Mouse (Mus musculus) neural tube, embryonic 13.5 days (tissue): ENCODE results near the gene Camkmt. TPM values are rescaled to one million over a fixed set of nuclear protein-coding genes. Genes with fewer than 3 reads are reported as not detected.
A peak's percentile ranks its signal among the peaks of the same experiment; 100 is the strongest.

Experiments
- ATAC-seq: fragments of 200-750 bp; cut with Nextera tagmentation; 2 replicates; pipeline ENCODE4 v1.8.0; 2017; ENCODE audit warnings: low read depth, mild to moderate bottlenecking, moderate TSS enrichment, moderate library complexity
- H3K27ac ChIP-seq: fragments of 300-500 bp; sonication (generic); replicated peaks from 2 replicates; pipeline ENCODE4 v1.5.1; 2015; ENCODE audit warnings: moderate library complexity, mild to moderate bottlenecking, inconsistent platforms
- H3K27me3 ChIP-seq: fragments of 300-500 bp; sonication (generic); 2 replicates; pipeline ENCODE4 v1.6.1; 2015; ENCODE audit warnings: mild to moderate bottlenecking, inconsistent platforms
- H3K36me3 ChIP-seq: fragments of 300-500 bp; sonication (generic); 2 replicates; pipeline ENCODE4 v1.6.1; 2015; ENCODE audit warnings: mild to moderate bottlenecking, inconsistent platforms
- H3K4me1 ChIP-seq: fragments of 300-500 bp; sonication (generic); replicated peaks from 2 replicates; pipeline ENCODE4 v1.6.1; 2015; ENCODE audit warnings: inconsistent platforms
- H3K4me2 ChIP-seq: fragments of 300-500 bp; sonication (generic); 2 replicates; pipeline ENCODE4 v1.6.1; 2015; ENCODE audit warnings: inconsistent platforms, mild to moderate bottlenecking, moderate library complexity
- H3K4me3 ChIP-seq: fragments of 300-500 bp; sonication (generic); 2 replicates; pipeline ENCODE4 v1.5.1; 2015; ENCODE audit warnings: mild to moderate bottlenecking, inconsistent platforms
- H3K9ac ChIP-seq: fragments of 300-500 bp; sonication (generic); 2 replicates; pipeline ENCODE4 v1.6.1; 2015; ENCODE audit warnings: moderate library complexity, mild to moderate bottlenecking, inconsistent platforms
- H3K9me3 ChIP-seq: fragments of 300-500 bp; sonication (generic); 2 replicates; pipeline ENCODE4 v1.6.1; 2016; ENCODE audit warnings: inconsistent platforms
- WGBS: fragments of 180-500 bp; shearing (Covaris S2); methylation state at CpG from one replicate; pipeline ENCODE4 v1.1.7; 2015; 5-methylcytosine and 5-hydroxymethylcytosine counted together
- polyA plus RNA-seq: library from polyadenylated mRNA; unstranded; fragments of >200 nt; fragmentation: Nextera tagmentation; extraction: Ambion mirVana; gene quantifications from 2 replicates; pipeline ENCODE4 v1.2.1, GENCODE M21; 2015

The Camkmt gene
- polyA plus RNA-seq, 1 experiment from 2014 or later = 18.7 TPM

DNA sequence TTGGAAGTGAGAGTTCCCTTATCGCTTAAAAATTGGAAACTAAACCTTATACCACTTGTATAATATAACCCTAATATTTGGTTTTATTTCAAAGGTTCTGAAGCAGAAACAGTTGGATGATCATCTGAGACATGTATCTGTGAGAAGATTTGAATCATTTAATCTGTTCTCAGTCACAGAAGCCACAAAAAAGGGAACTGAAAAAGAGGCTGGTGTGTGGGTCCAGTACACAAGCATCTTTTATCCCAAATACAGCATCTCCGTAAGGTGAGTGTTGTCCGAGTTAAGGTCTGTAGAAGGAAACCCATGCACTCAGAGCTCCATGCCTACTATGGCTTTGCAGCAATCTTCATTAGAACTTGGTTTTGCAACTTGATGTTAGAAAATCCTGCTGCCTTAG is 6.0 kb downstream of the Camkmt start:
- no peak for ATAC-seq
- Histone ChIP-seq H3K4me2 (no peak overlapping the region), H3K9me3 (peaks cover 14% of the 10 kb centered on the region), H3K27ac (no peak overlapping the region), H3K9ac (no peak overlapping the region), H3K4me3 (no peak overlapping the region), H3K27me3 (no peaks in the 10 kb centered on the region), H3K36me3 (peaks cover 30% of the 10 kb centered on the region), H3K4me1 (peaks cover 2% of the 10 kb centered on the region)
- 90% methylated on average over 3 of the region's 3 CpGs for WGBS

DNA sequence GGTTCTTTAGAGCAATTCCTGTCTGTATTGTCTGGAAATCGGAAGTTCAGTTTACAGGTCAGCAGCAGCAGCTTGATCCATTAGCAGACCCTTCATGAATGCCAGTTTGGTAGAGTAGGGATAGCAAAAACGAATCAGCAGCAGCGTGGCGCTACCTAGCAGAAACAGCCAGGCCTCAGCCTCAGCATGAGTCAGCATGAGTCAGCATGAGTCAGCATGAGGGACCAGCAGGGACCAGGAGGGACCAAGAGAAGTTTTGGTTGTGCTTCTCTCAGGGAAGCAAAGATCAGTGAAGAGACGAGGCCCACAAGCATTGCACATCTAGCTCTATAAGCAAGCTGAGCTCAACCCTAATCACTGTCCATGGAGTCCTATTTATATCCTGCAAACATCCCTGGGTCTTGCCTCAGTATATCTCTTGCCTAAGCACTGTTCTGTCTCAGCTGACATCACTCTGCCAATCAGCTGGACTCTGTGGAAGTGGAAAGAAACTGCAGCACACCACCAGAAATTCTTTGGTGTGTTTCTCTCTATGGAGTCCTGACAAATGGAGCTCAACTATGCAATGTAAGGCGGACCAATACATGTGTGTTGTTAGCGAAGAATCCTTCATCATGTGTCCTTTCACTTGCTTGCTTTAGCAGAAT is 8.4 kb downstream of the Camkmt start:
- no peak overlapping the region for H3K27ac ChIP-seq
- H3K27me3 ChIP-seq = no peaks in the 10 kb centered on the region
- WGBS = 96% methylated on average over 7 of the region's 7 CpGs
- no peak for ATAC-seq
- peaks cover 14% of the 10 kb centered on the region for H3K9me3 ChIP-seq
- H3K36me3 ChIP-seq = peaks cover 30% of the 10 kb centered on the region
- no peak overlapping the region for H3K9ac ChIP-seq
- H3K4me3 ChIP-seq = no peak overlapping the region
- no peak overlapping the region for H3K4me2 ChIP-seq
- H3K4me1 ChIP-seq = no peaks in the 10 kb centered on the region

DNA sequence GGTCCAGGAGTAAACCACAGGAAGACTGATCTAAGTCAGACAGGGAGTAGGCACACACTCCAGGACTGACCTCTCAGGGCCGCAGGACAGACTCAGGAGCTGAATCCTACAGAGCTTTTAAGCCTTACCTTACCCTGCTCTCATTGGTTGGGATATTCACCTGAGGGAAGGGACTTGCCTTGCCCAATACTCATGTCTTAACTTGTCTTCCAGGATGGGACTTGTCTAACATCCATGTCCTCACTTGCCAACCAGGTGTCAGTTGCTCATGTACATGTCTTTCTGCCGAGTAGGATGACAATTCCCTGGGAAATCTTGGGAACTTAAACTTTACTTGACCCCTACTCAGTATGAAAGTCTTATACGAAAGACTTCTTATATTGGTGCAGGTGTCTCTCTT is 9.9 kb downstream of the Camkmt start:
- Histone ChIP-seq H3K4me3 (no peak overlapping the region), H3K27me3 (no peaks in the 10 kb centered on the region), H3K27ac (no peak overlapping the region), H3K36me3 (peaks cover 30% of the 10 kb centered on the region), H3K9me3 (peaks cover 14% of the 10 kb centered on the region), H3K4me2 (no peak overlapping the region), H3K4me1 (no peaks in the 10 kb centered on the region), H3K9ac (no peak overlapping the region)
- 87% methylated on average over 3 of the region's 3 CpGs for WGBS
- no peak for ATAC-seq

DNA sequence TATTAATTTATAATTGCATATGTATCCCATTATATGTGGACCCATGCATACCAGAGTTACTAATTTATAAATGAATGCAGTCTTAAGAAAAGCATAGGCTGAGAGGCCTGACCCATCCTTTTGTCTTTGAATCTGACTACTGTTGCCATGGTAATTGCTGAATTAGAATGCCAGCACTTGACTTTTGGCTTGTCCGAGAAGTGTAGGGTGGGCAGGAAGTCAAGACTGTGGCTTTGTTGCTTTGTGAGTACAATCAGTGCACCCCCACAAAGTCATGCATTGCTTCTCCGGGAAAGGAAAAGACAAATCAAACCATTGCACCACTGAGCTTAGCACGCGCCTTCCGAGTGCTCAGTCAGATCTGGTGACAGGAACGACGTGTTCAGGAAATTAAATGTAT is 11.4 kb downstream of the Camkmt start:
- H3K27me3 ChIP-seq = no peaks in the 10 kb centered on the region
- WGBS = 33% methylated on average over 7 of the region's 7 CpGs
- no peak overlapping the region for H3K4me3 ChIP-seq
- H3K27ac ChIP-seq = no peak overlapping the region
- H3K4me2 ChIP-seq = no peak overlapping the region
- ATAC-seq = no peak
- H3K36me3 ChIP-seq = peaks cover 30% of the 10 kb centered on the region
- peaks cover 14% of the 10 kb centered on the region for H3K9me3 ChIP-seq
- no peak overlapping the region for H3K9ac ChIP-seq
- H3K4me1 ChIP-seq = no peaks in the 10 kb centered on the region

DNA sequence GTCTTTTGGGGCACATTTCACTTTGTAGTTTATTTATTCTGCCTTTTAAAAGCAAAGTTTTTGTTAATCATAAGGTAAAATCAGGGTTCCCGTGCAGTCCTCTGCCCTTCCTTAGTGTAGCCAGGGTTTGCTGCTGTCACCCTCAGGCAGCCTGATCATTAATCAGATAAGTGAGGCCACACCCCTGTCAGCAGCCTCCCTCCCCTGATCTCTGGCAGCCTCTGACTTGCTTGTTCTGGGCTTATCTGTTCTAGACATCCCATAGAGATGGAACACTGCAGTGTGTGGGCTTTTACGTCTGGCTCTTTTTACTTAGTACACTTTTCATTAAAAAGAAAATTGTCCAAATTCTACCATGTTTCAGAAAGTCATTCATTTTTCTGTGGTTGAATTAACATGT is 13.0 kb downstream of the Camkmt start:
- ATAC-seq = no peak
- Histone ChIP-seq H3K4me1 (no peaks in the 10 kb centered on the region), H3K4me2 (no peak overlapping the region), H3K9ac (no peak overlapping the region), H3K27me3 (no peaks in the 10 kb centered on the region), H3K36me3 (peaks cover 16% of the 10 kb centered on the region), H3K9me3 (peaks cover 6% of the 10 kb centered on the region; the same call in 1 of the 2 replicates), H3K4me3 (no peak overlapping the region), H3K27ac (no peak overlapping the region)
- WGBS = 44% methylated on average over 2 of the region's 2 CpGs

DNA sequence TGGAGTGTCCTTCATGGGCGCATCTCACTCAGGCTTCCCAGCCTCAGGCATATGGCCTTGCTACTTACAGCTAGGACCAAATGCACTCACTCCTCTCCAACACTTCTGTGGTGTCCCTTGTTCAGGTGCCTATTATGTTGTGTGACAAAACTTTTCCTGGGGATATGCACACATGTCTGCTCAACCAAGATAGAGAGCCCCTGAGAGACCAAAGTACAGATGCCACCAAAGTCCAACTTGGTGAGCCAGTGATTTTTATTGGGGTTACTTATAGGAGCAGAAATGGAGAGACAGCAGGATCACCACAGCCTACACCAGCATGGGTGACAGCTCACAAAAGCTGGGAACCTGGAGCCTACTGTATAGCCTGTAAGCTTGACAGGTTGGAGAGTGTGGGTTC is 20.3 kb downstream of the Camkmt start:
- WGBS = 100% methylated on average over 1 of the region's 1 CpGs
- Histone ChIP-seq H3K9me3 (no peaks in the 10 kb centered on the region), H3K27me3 (no peaks in the 10 kb centered on the region), H3K4me2 (no peak overlapping the region), H3K9ac (no peak overlapping the region), H3K36me3 (no peaks in the 10 kb centered on the region), H3K4me3 (no peak overlapping the region), H3K4me1 (no peaks in the 10 kb centered on the region), H3K27ac (no peak overlapping the region)
- ATAC-seq = no peak

DNA sequence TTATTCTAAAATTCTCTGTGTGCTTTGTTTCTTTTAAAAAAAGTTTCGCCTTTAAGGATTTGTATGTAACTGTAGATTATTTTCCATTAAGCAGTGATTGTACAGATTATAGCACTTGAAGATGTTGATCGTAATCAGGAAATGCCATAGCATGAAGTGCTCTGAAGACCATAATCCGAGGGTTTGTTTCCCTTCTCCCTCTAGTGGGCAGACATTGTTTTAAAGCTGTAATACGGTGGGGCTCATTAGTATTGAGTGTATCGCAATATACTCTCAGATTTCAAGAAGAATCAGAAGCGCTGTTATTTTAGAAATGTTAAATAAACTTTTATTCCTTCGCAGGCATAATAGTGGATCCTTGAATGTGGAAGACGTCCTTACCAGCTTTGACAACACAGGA is 23.1 kb downstream of the Camkmt start:
- Histone ChIP-seq H3K4me1 (no peaks in the 10 kb centered on the region), H3K27ac (no peak overlapping the region), H3K27me3 (no peaks in the 10 kb centered on the region), H3K4me3 (no peak overlapping the region), H3K9me3 (no peaks in the 10 kb centered on the region), H3K36me3 (no peaks in the 10 kb centered on the region), H3K9ac (no peak overlapping the region), H3K4me2 (no peak overlapping the region)
- ATAC-seq = no peak
- 86% methylated on average over 8 of the region's 8 CpGs for WGBS

DNA sequence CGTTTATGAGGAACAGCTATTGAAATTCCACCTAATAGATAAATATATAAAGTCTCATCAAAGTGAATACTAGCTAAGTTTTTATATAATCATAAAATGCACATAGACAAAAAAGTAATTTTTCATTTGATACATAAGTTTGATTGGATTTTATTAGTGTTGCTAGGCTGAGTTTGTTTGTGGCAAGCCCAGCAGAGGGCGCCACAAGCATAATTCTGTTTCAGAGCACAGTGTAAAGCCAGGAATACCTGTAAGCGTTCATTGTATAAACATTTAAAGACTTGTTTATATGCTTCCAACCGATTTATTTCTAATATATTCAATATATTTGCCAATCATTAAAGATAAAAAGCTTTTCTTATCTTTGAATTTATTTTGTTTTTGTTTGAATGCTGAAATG is 26.3 kb downstream of the Camkmt start:
- no peaks in the 10 kb centered on the region for H3K27me3 ChIP-seq
- H3K9ac ChIP-seq = no peak overlapping the region
- no peak for ATAC-seq
- WGBS = 35% methylated on average over 4 of the region's 4 CpGs
- H3K27ac ChIP-seq = no peak overlapping the region
- H3K9me3 ChIP-seq = no peaks in the 10 kb centered on the region
- no peak overlapping the region for H3K4me3 ChIP-seq
- H3K36me3 ChIP-seq = no peaks in the 10 kb centered on the region
- no peak overlapping the region for H3K4me2 ChIP-seq
- H3K4me1 ChIP-seq = no peaks in the 10 kb centered on the region

DNA sequence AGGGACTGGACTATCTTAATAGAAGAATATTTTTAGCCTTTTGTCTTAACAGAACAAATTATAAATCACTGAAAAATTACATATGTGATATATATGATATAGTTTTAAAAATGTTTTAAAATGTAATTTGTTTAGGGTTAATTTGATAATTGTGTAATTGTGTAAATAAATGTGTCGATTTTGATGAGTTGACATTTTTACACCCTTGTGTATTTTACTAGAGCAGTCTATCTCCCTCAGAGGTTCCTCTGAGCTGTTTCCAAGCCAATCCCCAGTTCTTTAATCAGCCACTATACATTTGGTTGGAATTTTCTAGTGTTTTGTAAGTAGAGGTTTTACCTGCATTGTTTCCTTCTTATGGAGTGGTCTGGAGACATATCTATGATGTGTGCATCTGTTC is 48.0 kb downstream of the Camkmt start:
- no peak for ATAC-seq
- WGBS = 93% methylated on average over 1 of the region's 1 CpGs

DNA sequence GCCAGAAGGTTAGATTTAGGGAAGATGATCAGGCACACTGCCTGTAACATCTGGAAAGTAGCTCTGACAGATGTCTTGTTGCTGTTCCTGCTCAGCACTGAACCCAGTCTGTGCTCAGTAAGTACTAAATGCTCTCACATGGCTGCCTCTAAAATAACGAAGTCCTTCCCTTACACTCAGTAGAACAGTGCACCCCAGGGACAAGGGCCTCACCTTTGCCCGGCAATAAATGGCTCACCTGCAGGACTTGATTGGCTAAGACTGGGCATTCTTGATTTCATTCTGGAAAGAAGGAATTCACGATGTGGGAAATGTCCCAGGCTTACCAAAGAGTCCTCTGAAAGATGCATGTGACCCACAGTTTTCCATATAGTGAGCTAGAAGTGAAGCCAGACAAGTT is 51.3 kb downstream of the Camkmt start:
- Histone ChIP-seq H3K27me3 (no peaks in the 10 kb centered on the region), H3K9ac (no peak overlapping the region), H3K4me2 (no peak overlapping the region), H3K4me3 (no peak overlapping the region), H3K27ac (no peak overlapping the region), H3K4me1 (peaks cover 5% of the 10 kb centered on the region), H3K9me3 (no peaks in the 10 kb centered on the region), H3K36me3 (no peaks in the 10 kb centered on the region)
- 76% methylated on average over 3 of the region's 3 CpGs for WGBS
- ATAC-seq = no peak

More for the DNA sequence above, 48.0 kb downstream of the Camkmt start:
- no peaks in the 10 kb centered on the region for H3K9me3 ChIP-seq
- H3K27ac ChIP-seq = no peak overlapping the region
- H3K4me3 ChIP-seq = no peak overlapping the region
- H3K4me2 ChIP-seq = no peak overlapping the region
- H3K36me3 ChIP-seq = no peaks in the 10 kb centered on the region
- no peaks in the 10 kb centered on the region for H3K27me3 ChIP-seq
- H3K4me1 ChIP-seq = peaks cover 5% of the 10 kb centered on the region
- no peak overlapping the region for H3K9ac ChIP-seq

DNA sequence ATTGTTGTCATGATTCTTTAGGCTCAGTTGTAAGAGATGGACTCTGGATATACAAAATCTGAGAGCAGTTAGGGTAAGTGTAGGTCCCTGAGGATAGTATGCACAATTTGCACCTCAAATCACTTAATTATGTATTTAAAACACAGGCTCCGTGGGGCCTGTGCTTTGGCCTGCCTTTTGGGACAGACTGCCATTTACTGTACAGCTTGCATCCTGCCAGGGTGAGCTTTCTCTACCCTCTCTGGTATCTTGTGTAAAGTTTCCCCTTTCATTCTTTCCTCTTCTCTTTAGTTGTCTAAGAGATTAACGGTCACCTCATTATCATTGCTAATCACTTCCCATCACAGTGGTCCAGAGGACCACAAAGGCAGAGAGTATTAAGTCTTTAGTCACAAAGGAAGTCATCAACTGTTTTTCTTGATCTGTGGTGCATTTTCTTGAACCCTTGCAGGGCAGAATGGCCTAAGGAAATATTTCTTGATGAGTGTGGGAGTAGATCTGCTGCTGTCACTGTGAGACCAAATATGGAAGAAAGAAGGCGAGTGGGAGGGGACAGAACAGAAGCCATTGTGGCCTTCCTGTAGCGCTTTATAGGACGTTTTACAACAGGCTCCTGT is 52.3 kb downstream of the Camkmt start:
- Histone ChIP-seq H3K36me3 (no peaks in the 10 kb centered on the region), H3K4me3 (no peak overlapping the region), H3K27me3 (no peaks in the 10 kb centered on the region), H3K4me1 (peaks cover 5% of the 10 kb centered on the region), H3K9ac (no peak overlapping the region), H3K4me2 (no peak overlapping the region), H3K9me3 (no peaks in the 10 kb centered on the region), H3K27ac (no peak overlapping the region)
- peak; percentile 50 for ATAC-seq
- WGBS = 13% methylated on average over 5 of the region's 5 CpGs

DNA sequence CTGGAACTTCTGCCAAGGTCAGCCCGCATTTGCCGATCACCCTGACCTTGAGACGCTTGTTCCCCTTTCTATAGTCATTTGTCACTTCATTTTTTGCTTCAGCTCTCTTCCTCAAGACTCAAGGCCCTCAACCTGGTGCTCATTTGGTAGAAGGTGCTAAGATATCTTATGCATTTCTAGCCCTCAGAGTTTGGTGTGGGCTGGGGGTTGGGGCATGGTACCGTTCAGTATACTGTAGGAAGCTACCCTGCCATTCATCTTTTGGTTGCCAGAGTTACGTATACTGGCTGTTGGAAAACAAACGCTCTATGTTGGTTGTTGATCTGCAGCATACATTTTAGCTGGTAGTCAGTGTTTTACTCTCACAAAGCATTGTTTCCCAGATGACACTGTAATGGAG is 53.8 kb downstream of the Camkmt start:
- Histone ChIP-seq H3K36me3 (no peaks in the 10 kb centered on the region), H3K4me2 (no peak overlapping the region), H3K4me3 (no peak overlapping the region), H3K4me1 (peaks cover 9% of the 10 kb centered on the region), H3K9me3 (no peaks in the 10 kb centered on the region), H3K27ac (no peak overlapping the region), H3K27me3 (no peaks in the 10 kb centered on the region), H3K9ac (no peak overlapping the region)
- no peak for ATAC-seq
- WGBS = 89% methylated on average over 6 of the region's 6 CpGs

DNA sequence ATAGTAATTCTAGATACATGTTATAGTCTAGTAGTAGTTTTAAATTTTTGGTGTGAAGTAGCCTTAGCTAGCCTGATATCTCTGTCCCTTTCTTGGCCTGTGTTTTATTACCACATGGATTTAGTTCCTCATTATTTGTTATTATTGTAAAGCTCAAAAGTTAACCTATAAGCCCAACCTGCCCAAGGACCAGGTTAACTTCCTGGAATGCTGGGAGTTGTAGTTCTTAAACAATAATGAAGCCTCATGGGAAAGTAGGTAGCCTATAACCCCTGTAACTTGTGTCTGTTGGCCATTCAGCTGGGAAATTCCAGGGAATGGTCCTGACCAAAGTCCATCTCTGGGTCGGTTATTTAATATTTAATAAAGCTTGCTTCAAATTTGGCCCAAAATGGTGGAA is 58.0 kb downstream of the Camkmt start:
- Histone ChIP-seq H3K27me3 (no peaks in the 10 kb centered on the region), H3K9ac (no peak overlapping the region), H3K9me3 (no peaks in the 10 kb centered on the region), H3K4me2 (no peak overlapping the region), H3K4me3 (no peak overlapping the region), H3K27ac (no peak overlapping the region), H3K4me1 (peaks cover 20% of the 10 kb centered on the region), H3K36me3 (no peaks in the 10 kb centered on the region)
- 82% methylated on average over 1 of the region's 1 CpGs for WGBS
- no peak for ATAC-seq
